Mouse (Mus musculus): Measurements from ENCODE around the gene Grin2b.

GRCm38 (mm10) chr6:135674380-135674779 is 498.9 kb downstream of the Grin2b start:
- TF ChIP-seq CTCF (IDR thresholded peaks at IDR 0.05; ENCODE audit: low read depth) = no peak
- TF ChIP-seq EP300 (IDR thresholded peaks at IDR 0.05; ENCODE audit: low read depth) = no peak

All from liver, postnatal 0 days (tissue).